Mouse (Mus musculus) liver, postnatal 0 days (tissue): ENCODE data around the gene Ttc4. TPM values are rescaled to one million over a fixed set of nuclear protein-coding genes. Genes with fewer than 3 reads are reported as not detected.

Experiments
- ATAC-seq: fragments of 200-750 bp; cut with Nextera tagmentation; 2 replicates; pipeline ENCODE4 v1.8.0; 2017; ENCODE audit warnings: mild to moderate bottlenecking, moderate library complexity
- DNase-seq: peaks from one replicate; pipeline ENCODE4 v3.0.0-alpha.2; 2016
- H3K27ac ChIP-seq: fragments of 300-500 bp; sonication (generic); 2 replicates; pipeline ENCODE4 v1.5.1; 2014; ENCODE audit warnings: antibody characterized with exemption, moderate library complexity, mild to moderate bottlenecking, low read depth
- H3K27me3 ChIP-seq: fragments of 300-500 bp; sonication (generic); 2 replicates; pipeline ENCODE4 v1.6.1; 2014; ENCODE audit warnings: low read length, control low read depth, mixed read lengths; ENCODE audit not compliant: insufficient read depth
- H3K36me3 ChIP-seq: fragments of 300-500 bp; sonication (generic); replicated peaks from 2 replicates; pipeline ENCODE4 v1.6.1; 2014; ENCODE audit warnings: mild to moderate bottlenecking, control low read depth, low read length, moderate library complexity, mixed read lengths; ENCODE audit not compliant: insufficient read depth
- H3K4me1 ChIP-seq: fragments of 300-500 bp; sonication (generic); 2 replicates; pipeline ENCODE4 v1.6.1; 2014; ENCODE audit warnings: antibody characterized with exemption, mild to moderate bottlenecking, control low read depth; ENCODE audit not compliant: insufficient read depth
- H3K4me2 ChIP-seq: fragments of 300-500 bp; sonication (generic); 2 replicates; pipeline ENCODE4 v1.6.1; 2014; ENCODE audit warnings: low read depth, mild to moderate bottlenecking, low read length, moderate library complexity, mixed read lengths
- H3K4me3 ChIP-seq: fragments of 300-500 bp; sonication (generic); 2 replicates; pipeline ENCODE4 v1.5.1; 2014; ENCODE audit warnings: low read depth, low read length
- H3K9ac ChIP-seq: fragments of 300-500 bp; sonication (generic); replicated peaks from 2 replicates; pipeline ENCODE4 v1.6.1; 2014; ENCODE audit warnings: mild to moderate bottlenecking, moderate library complexity
- H3K9me3 ChIP-seq: fragments of 300-500 bp; sonication (generic); 2 replicates; pipeline ENCODE4 v1.6.1; 2016; ENCODE audit warnings: mild to moderate bottlenecking, control low read depth, low read length, mixed read lengths
- CTCF ChIP-seq: sonication (generic); IDR thresholded peaks from 2 replicates; pipeline ENCODE4 v1.5.1; 2016; ENCODE audit warnings: antibody characterized with exemption, low read depth
- EP300 ChIP-seq: IDR thresholded peaks from 2 replicates; pipeline ENCODE4 v1.6.1; 2016; ENCODE audit warnings: antibody characterized with exemption, low read depth, mild to moderate bottlenecking
- WGBS: fragments of 180-500 bp; shearing (Covaris S2); extraction: QIAGEN DNeasy Blood & Tissue Kit; methylation state at CpG from one replicate; pipeline ENCODE4 v1.1.7; 2014; ENCODE audit not compliant: insufficient replicate concordance; 5-methylcytosine and 5-hydroxymethylcytosine counted together
- polyA plus RNA-seq: library from polyadenylated mRNA; unstranded; fragments of >200 nt; fragmentation: Nextera tagmentation; extraction: Ambion mirVana; gene quantifications from 2 replicates; pipeline ENCODE4 v1.2.1, GENCODE M21; 2015

The Ttc4 gene
- 18.3 and 19.5 TPM in 2 replicates for polyA plus RNA-seq

DNA sequence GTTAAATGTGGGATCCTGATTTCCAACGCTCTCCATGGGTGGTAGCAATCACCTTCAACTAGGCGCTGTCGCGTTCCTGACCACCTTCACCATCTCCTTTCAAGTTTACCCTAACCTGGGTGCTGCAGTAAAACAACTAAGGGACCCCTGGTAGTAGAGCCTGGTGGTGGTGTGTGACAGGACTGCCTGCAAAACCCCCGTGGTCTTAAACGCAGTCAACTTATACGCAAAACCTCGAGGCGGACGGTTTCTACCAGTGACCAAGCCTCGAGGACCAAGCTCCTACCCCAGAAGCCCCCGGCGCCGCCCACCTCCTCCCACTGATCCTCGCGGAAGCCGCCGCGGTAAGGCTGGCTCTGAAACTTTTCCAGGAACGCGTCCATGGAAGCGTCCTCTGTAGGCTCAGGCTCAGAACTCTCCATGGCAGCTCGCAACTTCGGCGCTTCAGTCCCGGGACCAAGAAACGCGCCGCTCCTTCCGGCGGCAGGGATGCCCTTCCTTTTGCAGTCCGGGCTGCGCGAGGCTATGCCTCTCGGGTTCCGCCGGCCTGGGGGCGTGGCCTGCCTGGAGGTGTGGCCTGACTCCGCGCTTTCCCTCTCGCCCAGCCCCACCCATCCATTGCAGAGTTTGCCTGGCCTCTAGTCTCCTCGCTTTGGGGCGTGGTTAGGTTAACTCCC, at the start of gene Ttc4:
Ttc4 (minus strand) TSS at position 503 of the 677 bp plus-strand sequence.
- ATAC-seq = peak; percentile 100
- H3K4me1 ChIP-seq = peaks cover 14% of the 10 kb centered on the region
- peak within 1 kb of the TSS; percentile 85 for H3K4me2 ChIP-seq
- peaks cover 24% of the 10 kb centered on the region for H3K36me3 ChIP-seq
- H3K4me3 ChIP-seq = peak within 1 kb of the TSS; percentile 90
- H3K9me3 ChIP-seq = no peaks in the 10 kb centered on the region
- H3K9ac ChIP-seq = peak within 1 kb of the TSS; percentile 93
- no peak for TF ChIP-seq CTCF
- no peak; the same call in 1 of the 2 replicates for TF ChIP-seq EP300
- H3K27ac ChIP-seq = peak within 1 kb of the TSS; percentile 60
- DNase-seq = peak; percentile 98
- under 1% methylated on average over 43 of the region's 43 CpGs for WGBS
- H3K27me3 ChIP-seq = no peaks in the 10 kb centered on the region

DNA sequence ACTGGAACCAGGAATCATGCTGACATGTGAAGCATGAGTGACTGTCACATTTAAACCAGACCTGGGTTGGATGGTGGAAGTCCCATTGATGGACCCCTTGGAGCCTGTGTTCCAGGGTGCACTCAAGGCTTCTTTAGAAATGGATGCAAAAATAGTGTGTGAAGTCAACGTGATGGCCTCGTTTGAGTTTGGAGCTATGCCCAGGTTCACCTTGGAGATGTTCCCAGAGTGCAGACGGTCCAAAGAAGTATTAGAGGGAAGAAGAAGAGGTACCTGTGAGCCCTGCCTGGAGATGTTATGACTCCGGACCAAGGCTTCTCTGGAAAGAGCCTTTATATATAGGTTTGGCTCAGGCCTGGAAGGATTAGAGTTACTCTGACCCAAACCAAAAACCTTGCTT, 41.9 kb upstream of the Ttc4 start:
- Histone ChIP-seq H3K4me3 (no peak overlapping the region), H3K9ac (no peak overlapping the region), H3K9me3 (no peaks in the 10 kb centered on the region), H3K27ac (no peak overlapping the region), H3K4me1 (no peaks in the 10 kb centered on the region), H3K27me3 (no peaks in the 10 kb centered on the region), H3K4me2 (no peak overlapping the region), H3K36me3 (no peaks in the 10 kb centered on the region)
- 72% methylated on average over 4 of the region's 4 CpGs for WGBS
- DNase-seq (no peak), ATAC-seq (no peak)
- TF ChIP-seq CTCF (no peak), EP300 (no peak)

DNA sequence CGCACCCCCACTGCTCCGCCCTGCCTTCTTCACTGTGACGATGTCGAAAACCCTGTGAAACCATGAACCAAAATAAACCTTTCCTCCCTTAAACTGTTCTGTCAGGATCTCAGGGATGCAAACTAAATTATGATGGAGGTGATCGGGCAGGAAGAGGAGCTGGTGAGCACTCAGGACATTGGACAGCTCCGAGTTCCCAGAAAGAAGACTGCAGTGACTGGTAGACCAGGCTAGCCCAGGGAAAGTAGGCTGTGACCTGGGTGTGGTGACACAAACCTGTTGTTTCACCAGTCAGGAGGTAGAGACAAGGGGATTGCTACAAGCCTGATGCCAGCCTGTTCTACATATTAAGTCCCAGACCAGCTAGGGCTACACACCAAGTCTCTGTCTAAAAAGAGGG, 34.9 kb upstream of the Ttc4 start:
- no peaks in the 10 kb centered on the region for H3K36me3 ChIP-seq
- TF ChIP-seq EP300 (no peak), CTCF (no peak)
- 72% methylated on average over 6 of the region's 6 CpGs for WGBS

DNA sequence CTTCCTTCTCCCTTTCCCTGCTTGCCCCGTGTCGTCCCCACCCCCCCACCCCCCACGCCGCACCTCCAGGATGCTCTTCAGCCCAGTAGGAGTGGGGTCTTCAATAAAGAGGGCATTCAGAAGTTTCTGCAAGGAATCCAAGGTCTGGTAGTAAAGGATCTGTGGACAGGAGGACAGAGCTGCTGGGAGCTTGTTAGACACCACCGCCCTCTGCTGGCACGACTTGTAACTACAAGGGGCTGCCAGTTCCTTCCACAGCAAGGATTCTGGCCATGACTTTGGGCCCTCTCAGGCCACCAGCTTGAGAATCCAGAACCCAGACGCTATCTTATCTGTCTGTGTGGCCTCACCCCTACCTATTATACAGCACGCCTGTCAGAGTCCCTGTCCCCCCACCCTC, 29.7 kb upstream of the Ttc4 start:
- H3K9me3 ChIP-seq = no peaks in the 10 kb centered on the region
- no peaks in the 10 kb centered on the region for H3K4me1 ChIP-seq
- H3K27ac ChIP-seq = no peak overlapping the region
- H3K4me2 ChIP-seq = peak overlapping the region; percentile 44
- peak; percentile 62 for ATAC-seq
- peak; percentile 89 for DNase-seq
- no peak overlapping the region for H3K9ac ChIP-seq
- no peaks in the 10 kb centered on the region for H3K36me3 ChIP-seq
- no peak for TF ChIP-seq EP300
- TF ChIP-seq CTCF = peak; percentile 96
- 0 out of 2 replicates have a peak, but pooled peaks cover 3% of the 10 kb centered on the region for H3K27me3 ChIP-seq
- 1% methylated on average over 8 of the region's 8 CpGs for WGBS
- H3K4me3 ChIP-seq = no peak overlapping the region

More for the DNA sequence above, 34.9 kb upstream of the Ttc4 start:
- DNase-seq (no peak), ATAC-seq (no peak)
- 0 out of 2 replicates have a peak, but pooled peaks cover 3% of the 10 kb centered on the region for H3K27me3 ChIP-seq
- no peak overlapping the region for H3K4me3 ChIP-seq
- H3K27ac ChIP-seq = no peak overlapping the region
- H3K9ac ChIP-seq = no peak overlapping the region
- H3K9me3 ChIP-seq = no peaks in the 10 kb centered on the region
- H3K4me1 ChIP-seq = no peaks in the 10 kb centered on the region
- H3K4me2 ChIP-seq = no peak overlapping the region

DNA sequence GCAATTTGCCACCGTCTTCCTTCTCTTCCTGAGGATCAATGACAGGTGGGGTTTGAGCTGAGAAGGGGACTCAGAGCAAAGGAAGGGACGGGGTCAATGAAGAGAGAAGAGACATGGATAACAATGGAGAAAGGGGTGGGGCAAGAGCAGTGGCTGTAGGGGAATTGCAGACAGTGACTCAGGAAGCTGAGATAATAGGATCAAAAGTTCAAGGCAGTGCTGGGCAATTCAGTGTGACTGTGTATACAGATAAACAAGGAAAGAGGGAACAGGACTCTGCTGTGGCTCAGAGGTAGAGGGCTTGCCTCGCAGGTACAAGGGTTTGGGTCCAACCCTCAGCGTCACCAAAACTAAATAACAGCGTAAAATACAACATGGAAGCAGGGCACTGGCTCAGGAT, 29.2 kb upstream of the Ttc4 start:
- Histone ChIP-seq H3K36me3 (no peaks in the 10 kb centered on the region), H3K9me3 (no peaks in the 10 kb centered on the region), H3K4me3 (no peak overlapping the region), H3K4me1 (no peaks in the 10 kb centered on the region), H3K27me3 (0 out of 2 replicates have a peak, but pooled peaks cover 3% of the 10 kb centered on the region), H3K4me2 (peak overlapping the region; percentile 44), H3K9ac (no peak overlapping the region), H3K27ac (no peak overlapping the region)
- ATAC-seq = peak; percentile 43; the same call in 1 of the 2 replicates
- no peak for DNase-seq
- no peak for TF ChIP-seq CTCF
- TF ChIP-seq EP300 = no peak
- WGBS = 36% methylated on average over 5 of the region's 5 CpGs

DNA sequence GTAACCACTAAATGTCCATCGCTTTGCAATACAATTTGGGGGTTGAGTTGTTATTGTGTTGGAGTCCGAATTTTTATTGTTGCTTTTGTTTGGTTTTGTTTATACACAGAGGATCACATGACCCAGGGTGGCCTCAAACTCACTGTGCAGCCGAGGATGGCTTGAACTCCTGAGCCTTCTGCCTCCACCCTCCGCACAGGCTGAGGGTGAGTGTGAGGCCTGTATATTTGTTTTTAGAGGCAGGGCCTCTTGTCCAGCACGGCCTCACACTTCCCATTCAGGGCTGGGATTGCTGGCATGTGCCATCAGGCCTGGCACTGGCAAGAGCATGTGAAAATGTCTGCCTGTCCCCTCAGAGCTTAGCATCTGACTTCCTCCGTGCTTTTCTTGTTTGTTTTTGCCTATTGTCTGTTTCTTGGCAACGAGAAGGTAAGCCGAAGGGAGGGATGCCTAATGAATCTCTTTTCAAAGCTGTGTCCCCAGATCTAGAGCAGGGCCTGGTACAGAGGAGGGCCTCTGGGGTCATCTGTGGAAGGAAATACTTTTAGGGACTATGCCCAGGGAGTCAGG, 26.4 kb upstream of the Ttc4 start:
- TF ChIP-seq EP300 = no peak
- TF ChIP-seq CTCF = no peak
- Histone ChIP-seq H3K27ac (no peak overlapping the region), H3K9ac (no peak overlapping the region), H3K36me3 (no peaks in the 10 kb centered on the region), H3K9me3 (no peaks in the 10 kb centered on the region), H3K27me3 (0 out of 2 replicates have a peak, but pooled peaks cover 3% of the 10 kb centered on the region), H3K4me2 (no peak overlapping the region), H3K4me3 (no peak overlapping the region), H3K4me1 (no peaks in the 10 kb centered on the region)
- 55% methylated on average over 8 of the region's 8 CpGs for WGBS
- DNase-seq (no peak), ATAC-seq (no peak)
